Mouse (Mus musculus) brain, embryonic 14.5 days (tissue): ENCODE results near the gene Flvcr2.

Experiments used
- CTCF ChIP-seq: fragments of 200-500 bp; IDR thresholded peaks from 2 replicates; pipeline ENCODE4 v1.5.1; 2012; ENCODE audit warnings: inconsistent platforms, mild to moderate bottlenecking, moderate library complexity, borderline replicate concordance; ENCODE audit not compliant: insufficient read depth, insufficient read length; ENCODE audit errors: extremely low read depth
- POLR2A ChIP-seq: fragments of 200-500 bp; IDR thresholded peaks from 2 replicates; pipeline ENCODE4 v1.6.1; 2012; ENCODE audit warnings: mild to moderate bottlenecking, inconsistent platforms, borderline replicate concordance; ENCODE audit not compliant: poor library complexity, insufficient read depth, insufficient read length, severe bottlenecking; ENCODE audit errors: extremely low read depth

DNA sequence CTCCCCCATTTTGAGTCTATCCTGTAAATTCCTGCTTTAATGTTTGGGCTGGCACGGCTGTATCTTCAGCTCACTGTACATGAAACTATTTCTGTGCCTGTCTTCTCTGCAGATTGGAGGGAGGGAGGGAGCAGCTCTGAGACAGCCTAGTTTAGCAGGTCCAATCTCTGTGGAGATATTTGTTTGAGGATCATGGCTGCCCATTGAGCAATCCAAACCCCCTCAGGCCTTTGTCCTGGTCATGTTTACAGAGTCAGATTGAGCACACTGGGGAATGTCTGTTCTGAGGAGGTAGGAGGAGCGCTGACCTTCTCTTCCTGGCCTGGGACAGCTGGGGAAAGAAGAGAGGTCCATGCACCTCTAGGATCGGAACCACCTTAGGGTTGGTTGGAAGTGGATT, 19.9 kb downstream of the Flvcr2 start:
- no peak for TF ChIP-seq CTCF
- TF ChIP-seq POLR2A = no peak
